Mouse (Mus musculus) thymus, postnatal 14 days (tissue): ENCODE measurements around the gene Gpr158.

ENCODE experiments used
- DNase-seq: peaks from one replicate; pipeline ENCODE4 v3.0.0; 2021

Gpr158 gene

GRCm38 (mm10) chr2:21665721-21666120, 298.4 kb downstream of the Gpr158 start:
- no peak for DNase-seq

- no peak for DNase-seq
Observed at GRCm38 (mm10) chr2:21676084-21676838, 308.9 kb downstream of the Gpr158 start.

- DNase-seq, result no peak
Observed at GRCm38 (mm10) chr2:21676839-21677123, 309.4 kb downstream of the Gpr158 start.

- no peak for DNase-seq
Observed at GRCm38 (mm10) chr2:21680735-21681270, 313.5 kb downstream of the Gpr158 start.

GRCm38 (mm10) chr2:21684736-21685135, 317.4 kb downstream of the Gpr158 start:
- DNase-seq, result no peak

- DNase-seq, result no peak
Observed at GRCm38 (mm10) chr2:21693128-21693527, 325.8 kb downstream of the Gpr158 start.

- no peak for DNase-seq
Observed at GRCm38 (mm10) chr2:21693807-21694594, 326.7 kb downstream of the Gpr158 start.

GRCm38 (mm10) chr2:21728075-21728474, 360.7 kb downstream of the Gpr158 start:
- no peak for DNase-seq

- DNase-seq, result no peak
Observed at GRCm38 (mm10) chr2:21783721-21784120, 416.4 kb downstream of the Gpr158 start.

- no peak for DNase-seq
Observed at GRCm38 (mm10) chr2:21793156-21793555, 425.8 kb downstream of the Gpr158 start.

- DNase-seq, result no peak
Observed at GRCm38 (mm10) chr2:21799616-21800015, 432.3 kb downstream of the Gpr158 start.

- DNase-seq, result no peak
Observed at GRCm38 (mm10) chr2:21800045-21800444, 432.7 kb downstream of the Gpr158 start.

GRCm38 (mm10) chr2:21808510-21808909, 441.2 kb downstream of the Gpr158 start:
- no peak for DNase-seq

- no peak for DNase-seq
Observed at GRCm38 (mm10) chr2:21810431-21810830, 443.1 kb downstream of the Gpr158 start.

GRCm38 (mm10) chr2:21864061-21864460, 496.7 kb downstream of the Gpr158 start:
- no peak for DNase-seq
